Mouse (Mus musculus) adrenal gland, adult 8-10 months (tissue): Measurements from ENCODE around the gene Rlbp1. TPM values are rescaled to one million over a fixed set of nuclear protein-coding genes. Genes with fewer than 3 reads are reported as not detected.
A peak's percentile ranks its signal among the peaks of the same experiment; 100 is the strongest.

Experiments
- DNase-seq: peaks from one replicate; pipeline ENCODE4 v3.0.0; 2022
- total RNA-seq, 4 experiments: library from RNA; stranded (reverse); gene quantifications; 2 replicates each; pipeline ENCODE4 v1.2.4; 2022

Rlbp1 gene
- total RNA-seq, 4 experiments from 2014 or later, result 0.17 to 1.4 TPM; not detected in 2

GRCm38 (mm10) chr7:79375594-79375993 is 11.3 kb downstream of the Rlbp1 start:
- DNase-seq, result no peak

- DNase-seq, result no peak
Observed at GRCm38 (mm10) chr7:79374017-79374416, 12.8 kb downstream of the Rlbp1 start.

GRCm38 (mm10) chr7:79371321-79371879 is 15.4 kb downstream of the Rlbp1 start:
- peak; percentile 44 for DNase-seq

GRCm38 (mm10) chr7:79369416-79369815 is 17.4 kb downstream of the Rlbp1 start:
- no peak for DNase-seq

- DNase-seq, result no peak
Observed at GRCm38 (mm10) chr7:79368664-79369063, 18.2 kb downstream of the Rlbp1 start.

- DNase-seq, result peak; percentile 42
Observed at GRCm38 (mm10) chr7:79363370-79364043, 23.3 kb downstream of the Rlbp1 start.

GRCm38 (mm10) chr7:79362830-79363229 is 24.0 kb downstream of the Rlbp1 start:
- no peak for DNase-seq

GRCm38 (mm10) chr7:79362208-79362607 is 24.6 kb downstream of the Rlbp1 start:
- no peak for DNase-seq

- DNase-seq, result no peak
Observed at GRCm38 (mm10) chr7:79360056-79360455, 26.8 kb downstream of the Rlbp1 start.

- DNase-seq, result no peak
Observed at GRCm38 (mm10) chr7:79359183-79359435, 27.7 kb downstream of the Rlbp1 start.

GRCm38 (mm10) chr7:79358350-79359182 is 28.3 kb downstream of the Rlbp1 start:
- DNase-seq, result no peak

- DNase-seq, result peak; percentile 40
Observed at GRCm38 (mm10) chr7:79349738-79350386, 37.0 kb downstream of the Rlbp1 start.

GRCm38 (mm10) chr7:79348816-79349215 is 38.0 kb downstream of the Rlbp1 start:
- DNase-seq, result no peak

GRCm38 (mm10) chr7:79347108-79347813 is 39.6 kb downstream of the Rlbp1 start:
- no peak for DNase-seq

GRCm38 (mm10) chr7:79346555-79347075 is 40.2 kb downstream of the Rlbp1 start:
- DNase-seq, result no peak

GRCm38 (mm10) chr7:79345902-79346301 is 40.9 kb downstream of the Rlbp1 start:
- peak; percentile 53 for DNase-seq

- no peak for DNase-seq
Observed at GRCm38 (mm10) chr7:79336362-79336910, 50.4 kb downstream of the Rlbp1 start.

- no peak for DNase-seq
Observed at GRCm38 (mm10) chr7:79333419-79333818, 53.4 kb downstream of the Rlbp1 start.

GRCm38 (mm10) chr7:79331197-79331596 is 55.7 kb downstream of the Rlbp1 start:
- no peak for DNase-seq

- no peak for DNase-seq
Observed at GRCm38 (mm10) chr7:79328769-79329168, 58.1 kb downstream of the Rlbp1 start.
